Mouse (Mus musculus) kidney, adult 10 weeks (tissue): ENCODE data around the gene Cpz. TPM values are rescaled to one million over a fixed set of nuclear protein-coding genes. Genes with fewer than 3 reads are reported as not detected.

Source experiments
- polyA plus RNA-seq: library from polyadenylated mRNA; stranded (reverse); fragments of 350-450 nt; fragmentation: Illumina TruSeq; extraction: RNeasy Lipid Tissue Mini Kit (QIAGEN cat#74804); gene quantifications from one replicate; pipeline ENCODE4 v1.2.3, GENCODE M21; 2014; ENCODE audit warnings: low read depth, low replicate concordance

Cpz gene
- polyA plus RNA-seq: not detected

GRCm38 (mm10) chr5:35525469-35526123, at the start of gene Cpz:
Gene Cpz, minus strand, starts transcription at chr5:35525698.

GRCm38 (mm10) chr5:35574653-35575599, 49.4 kb upstream of the Cpz start, which contains the start of gene Trmt44:
Gene Trmt44, minus strand, starts transcription at chr5:35575070.

Other genes starting within 250 kb of the Cpz start
- gene Adra2c, start 247.4 kb downstream of the Cpz start, polyA plus RNA-seq: not detected
- gene Hmx1, start 136.6 kb downstream of the Cpz start, polyA plus RNA-seq: not detected
- 1.6 TPM for gene Trmt44, start 49.4 kb upstream of the Cpz start, polyA plus RNA-seq
- 29.4 TPM for gene Acox3, start 57.3 kb upstream of the Cpz start, polyA plus RNA-seq
- not detected for gene Htra3, start 154.1 kb upstream of the Cpz start, polyA plus RNA-seq
- 0.81 TPM for gene Sh3tc1, start 214.3 kb upstream of the Cpz start, polyA plus RNA-seq
- gene Ablim2, start 232.2 kb upstream of the Cpz start, polyA plus RNA-seq: 0.12 TPM